Mouse (Mus musculus) stomach, embryonic 16.5 days (tissue): ENCODE results near the gene Ptprj. TPM values are rescaled to one million over a fixed set of nuclear protein-coding genes. Genes with fewer than 3 reads are reported as not detected.
A peak's percentile ranks its signal among the peaks of the same experiment; 100 is the strongest.

Experiments used
- ATAC-seq: fragments of 200-750 bp; cut with Nextera tagmentation; 2 replicates; pipeline ENCODE4 v1.8.0; 2017; ENCODE audit warnings: moderate number of reproducible peaks, moderate TSS enrichment; ENCODE audit not compliant: insufficient read depth, low FRiP score
- H3K27ac ChIP-seq: fragments of 300-500 bp; sonication (generic); 2 replicates; pipeline ENCODE4 v1.5.1; 2014; ENCODE audit warnings: low read length
- H3K27me3 ChIP-seq: fragments of 300-500 bp; sonication (generic); 2 replicates; pipeline ENCODE4 v1.6.1; 2014; ENCODE audit warnings: low read length, control low read depth, mixed read lengths; ENCODE audit not compliant: control insufficient read depth, insufficient read depth
- H3K36me3 ChIP-seq: fragments of 300-500 bp; sonication (generic); 2 replicates; pipeline ENCODE4 v1.6.1; 2014; ENCODE audit warnings: low read length; ENCODE audit not compliant: control insufficient read depth, insufficient read depth
- H3K4me1 ChIP-seq: fragments of 300-500 bp; sonication (generic); 2 replicates; pipeline ENCODE4 v1.6.1; 2014; ENCODE audit warnings: low read length, control low read depth, mixed read lengths; ENCODE audit not compliant: control insufficient read depth, insufficient read depth
- H3K4me2 ChIP-seq: fragments of 300-500 bp; sonication (generic); 2 replicates; pipeline ENCODE4 v1.6.1; 2014; ENCODE audit warnings: low read depth, low read length, mixed read lengths
- H3K4me3 ChIP-seq: fragments of 300-500 bp; sonication (generic); replicated peaks from 2 replicates; pipeline ENCODE4 v1.5.1; 2014; ENCODE audit warnings: mild to moderate bottlenecking, low read length
- H3K9ac ChIP-seq: fragments of 300-500 bp; sonication (generic); 2 replicates; pipeline ENCODE4 v1.6.1; 2014; ENCODE audit warnings: low read length
- H3K9me3 ChIP-seq: fragments of 300-500 bp; sonication (generic); replicated peaks from 2 replicates; pipeline ENCODE4 v1.6.1; 2016; ENCODE audit warnings: low read length, control low read depth; ENCODE audit not compliant: control insufficient read depth
- WGBS: fragments of 180-500 bp; shearing (Covaris S2); extraction: QIAGEN DNeasy Blood & Tissue Kit; methylation state at CpG from one replicate; pipeline ENCODE4 v1.1.7; 2014; 5-methylcytosine and 5-hydroxymethylcytosine counted together
- polyA plus RNA-seq: library from polyadenylated mRNA; unstranded; fragments of >200 nt; fragmentation: Nextera tagmentation; extraction: Ambion mirVana; gene quantifications from 2 replicates; pipeline ENCODE4 v1.2.1, GENCODE M21; 2015

The Ptprj gene
- polyA plus RNA-seq, 1 experiment from 2014 or later = 5.0 TPM

- Histone ChIP-seq H3K9ac (no peak overlapping the region), H3K9me3 (no peaks in the 10 kb centered on the region), H3K4me2 (no peak overlapping the region), H3K27ac (no peak overlapping the region), H3K27me3 (no peaks in the 10 kb centered on the region), H3K4me1 (peaks cover 17% of the 10 kb centered on the region; the same call in 1 of the 2 replicates), H3K36me3 (no peaks in the 10 kb centered on the region), H3K4me3 (no peak overlapping the region)
- no peak for ATAC-seq
- WGBS = 45% methylated on average over 8 of the region's 8 CpGs
Measured at GRCm38 (mm10) chr2:90477617-90478016, 102.8 kb downstream of the Ptprj start.

GRCm38 (mm10) chr2:90476792-90477191 lies 103.7 kb downstream of the Ptprj start:
- 52% methylated on average over 5 of the region's 5 CpGs for WGBS
- no peaks in the 10 kb centered on the region for H3K36me3 ChIP-seq
- no peaks in the 10 kb centered on the region for H3K27me3 ChIP-seq

GRCm38 (mm10) chr2:90476319-90476718 lies 104.1 kb downstream of the Ptprj start:
- no peak for ATAC-seq
- H3K4me2 ChIP-seq = no peak overlapping the region
- H3K27ac ChIP-seq = no peak overlapping the region
- H3K4me1 ChIP-seq = peaks cover 8% of the 10 kb centered on the region; the same call in 1 of the 2 replicates
- H3K9ac ChIP-seq = no peak overlapping the region
- H3K36me3 ChIP-seq = no peaks in the 10 kb centered on the region
- WGBS = 73% methylated on average over 11 of the region's 11 CpGs
- H3K9me3 ChIP-seq = no peaks in the 10 kb centered on the region
- no peaks in the 10 kb centered on the region for H3K27me3 ChIP-seq
- H3K4me3 ChIP-seq = no peak overlapping the region

More at GRCm38 (mm10) chr2:90476792-90477191, 103.7 kb downstream of the Ptprj start:
- H3K9me3 ChIP-seq = no peaks in the 10 kb centered on the region
- peaks cover 13% of the 10 kb centered on the region; the same call in 1 of the 2 replicates for H3K4me1 ChIP-seq
- no peak overlapping the region for H3K4me2 ChIP-seq
- no peak overlapping the region for H3K9ac ChIP-seq
- H3K27ac ChIP-seq = no peak overlapping the region
- ATAC-seq = no peak
- no peak overlapping the region for H3K4me3 ChIP-seq

- peak; percentile 81 for ATAC-seq
- 3% methylated on average over 11 of the region's 11 CpGs for WGBS
Measured at GRCm38 (mm10) chr2:90474593-90475405, 105.6 kb downstream of the Ptprj start.

GRCm38 (mm10) chr2:90472701-90473100 lies 107.7 kb downstream of the Ptprj start:
- no peaks in the 10 kb centered on the region for H3K9me3 ChIP-seq
- no peak overlapping the region for H3K4me3 ChIP-seq
- no peak overlapping the region for H3K4me2 ChIP-seq
- ATAC-seq = no peak
- no peaks in the 10 kb centered on the region for H3K27me3 ChIP-seq
- no peak overlapping the region for H3K9ac ChIP-seq
- no peak overlapping the region for H3K27ac ChIP-seq
- 74% methylated on average over 4 of the region's 4 CpGs for WGBS
- peaks cover 5% of the 10 kb centered on the region for H3K4me1 ChIP-seq
- H3K36me3 ChIP-seq = no peaks in the 10 kb centered on the region

More at GRCm38 (mm10) chr2:90474593-90475405, 105.6 kb downstream of the Ptprj start:
- Histone ChIP-seq H3K4me1 (peaks cover 5% of the 10 kb centered on the region), H3K4me2 (peak overlapping the region; percentile 62), H3K27ac (no peak overlapping the region), H3K9me3 (no peaks in the 10 kb centered on the region), H3K27me3 (no peaks in the 10 kb centered on the region), H3K9ac (no peak overlapping the region), H3K4me3 (peak overlapping the region; percentile 32), H3K36me3 (no peaks in the 10 kb centered on the region)

- Histone ChIP-seq H3K4me1 (peaks cover 5% of the 10 kb centered on the region), H3K36me3 (no peaks in the 10 kb centered on the region), H3K9me3 (no peaks in the 10 kb centered on the region), H3K27ac (no peak overlapping the region), H3K4me2 (no peak overlapping the region), H3K27me3 (no peaks in the 10 kb centered on the region), H3K9ac (no peak overlapping the region), H3K4me3 (no peak overlapping the region)
- ATAC-seq = peak; percentile 53; the same call in 1 of the 2 replicates
- 29% methylated on average over 6 of the region's 6 CpGs for WGBS
Measured at GRCm38 (mm10) chr2:90470122-90470521, 110.3 kb downstream of the Ptprj start.

GRCm38 (mm10) chr2:90466480-90466879 lies 114.0 kb downstream of the Ptprj start:
- Histone ChIP-seq H3K9me3 (no peaks in the 10 kb centered on the region), H3K4me1 (peaks cover 5% of the 10 kb centered on the region), H3K27me3 (no peaks in the 10 kb centered on the region), H3K4me2 (no peak overlapping the region), H3K4me3 (no peak overlapping the region), H3K9ac (no peak overlapping the region), H3K36me3 (0 out of 2 replicates have a peak, but pooled peaks cover 5% of the 10 kb centered on the region), H3K27ac (no peak overlapping the region)
- ATAC-seq = no peak
- 47% methylated on average over 7 of the region's 7 CpGs for WGBS

GRCm38 (mm10) chr2:90463735-90464134 lies 116.7 kb downstream of the Ptprj start:
- no peaks in the 10 kb centered on the region for H3K27me3 ChIP-seq
- H3K27ac ChIP-seq = no peak overlapping the region
- no peak for ATAC-seq
- H3K9ac ChIP-seq = no peak overlapping the region
- no peaks in the 10 kb centered on the region for H3K9me3 ChIP-seq
- H3K36me3 ChIP-seq = peaks cover 10% of the 10 kb centered on the region; the same call in 1 of the 2 replicates
- 93% methylated on average over 5 of the region's 5 CpGs for WGBS
- no peaks in the 10 kb centered on the region; the same call in 1 of the 2 replicates for H3K4me1 ChIP-seq
- H3K4me3 ChIP-seq = no peak overlapping the region
- H3K4me2 ChIP-seq = no peak overlapping the region

GRCm38 (mm10) chr2:90462252-90462651 lies 118.2 kb downstream of the Ptprj start:
- H3K9ac ChIP-seq = no peak overlapping the region
- ATAC-seq = peak; percentile 61
- no peaks in the 10 kb centered on the region for H3K9me3 ChIP-seq
- H3K4me3 ChIP-seq = no peak overlapping the region
- no peak overlapping the region for H3K27ac ChIP-seq
- H3K4me2 ChIP-seq = no peak overlapping the region
- H3K4me1 ChIP-seq = no peaks in the 10 kb centered on the region; the same call in 1 of the 2 replicates
- H3K36me3 ChIP-seq = peaks cover 10% of the 10 kb centered on the region; the same call in 1 of the 2 replicates
- no peaks in the 10 kb centered on the region for H3K27me3 ChIP-seq
